Mouse (Mus musculus): ENCODE results near the gene Stambpl1. TPM values are rescaled to one million over a fixed set of nuclear protein-coding genes. Genes with fewer than 3 reads are reported as not detected.
"Not testable (repeated sequence)": the region's sequence is repeated elsewhere in the genome, so short reads cannot be mapped to it uniquely, and the experiment has no call there.

Gene Stambpl1
- polyA plus RNA-seq, 1 experiment from 2014 or later: 11.9 TPM

- Histone ChIP-seq H3K9ac (ENCODE audit: low read length) (peak overlapping the region; percentile 49; the same call in 1 of the 2 replicates), H3K4me3 (ENCODE audit: low read length) (peak overlapping the region; percentile 76), H3K36me3 (ENCODE audit: control insufficient read depth, insufficient read depth, low read length) (no peaks in the 10 kb centered on the region), H3K27ac (ENCODE audit: low read length) (no peak overlapping the region), H3K4me1 (replicated peaks; ENCODE audit: control insufficient read depth, insufficient read depth, low read length) (peaks cover 6% of the 10 kb centered on the region; the same call in 1 of the 2 replicates), H3K27me3 (ENCODE audit: control insufficient read depth, insufficient read depth, low read depth, low read length) (no peaks in the 10 kb centered on the region), H3K9me3 (ENCODE audit: control insufficient read depth, low read length) (no peaks in the 10 kb centered on the region), H3K4me2 (ENCODE audit: low read depth, low read length) (peak overlapping the region; percentile 77)
- 56% methylated on average over 9 of the region's 9 CpGs for WGBS
- ATAC-seq (ENCODE audit: low read depth): no peak
These were observed 1.7 kb downstream of the Stambpl1 start for GRCm38 (mm10) chr19:34193683-34194082.

- Histone ChIP-seq H3K36me3 (ENCODE audit: control insufficient read depth, insufficient read depth, low read length) (no peaks in the 10 kb centered on the region), H3K9me3 (ENCODE audit: control insufficient read depth, low read length) (no peaks in the 10 kb centered on the region), H3K9ac (ENCODE audit: low read length) (no peak overlapping the region), H3K27me3 (ENCODE audit: control insufficient read depth, insufficient read depth, low read depth, low read length) (no peaks in the 10 kb centered on the region), H3K4me2 (ENCODE audit: low read depth, low read length) (peak overlapping the region; percentile 77; the same call in 1 of the 2 replicates), H3K4me3 (ENCODE audit: low read length) (peak overlapping the region; percentile 76), H3K27ac (ENCODE audit: low read length) (no peak overlapping the region), H3K4me1 (replicated peaks; ENCODE audit: control insufficient read depth, insufficient read depth, low read length) (peaks cover 6% of the 10 kb centered on the region; the same call in 1 of the 2 replicates)
- ATAC-seq (ENCODE audit: low read depth): no peak
- WGBS: 90% methylated on average over 6 of the region's 6 CpGs
These were observed 2.2 kb downstream of the Stambpl1 start for GRCm38 (mm10) chr19:34194132-34194745.

GRCm38 (mm10) chr19:34195031-34195430, 3.0 kb downstream of the Stambpl1 start:
- no peak overlapping the region for H3K9ac ChIP-seq (ENCODE audit: low read length)
- no peaks in the 10 kb centered on the region for H3K27me3 ChIP-seq (ENCODE audit: control insufficient read depth, insufficient read depth, low read depth, low read length)
- no peak overlapping the region for H3K27ac ChIP-seq (ENCODE audit: low read length)
- H3K4me3 ChIP-seq (ENCODE audit: low read length): no peak overlapping the region
- no peak for ATAC-seq (ENCODE audit: low read depth)
- peaks cover 6% of the 10 kb centered on the region; the same call in 1 of the 2 replicates for H3K4me1 ChIP-seq (replicated peaks; ENCODE audit: control insufficient read depth, insufficient read depth, low read length)
- H3K4me2 ChIP-seq (ENCODE audit: low read depth, low read length): no peak overlapping the region
- no peaks in the 10 kb centered on the region for H3K36me3 ChIP-seq (ENCODE audit: control insufficient read depth, insufficient read depth, low read length)
- 56% methylated on average over 2 of the region's 2 CpGs for WGBS
- H3K9me3 ChIP-seq (ENCODE audit: control insufficient read depth, low read length): no peaks in the 10 kb centered on the region

GRCm38 (mm10) chr19:34198066-34198465, 6.0 kb downstream of the Stambpl1 start:
- H3K4me2 ChIP-seq (ENCODE audit: low read depth, low read length): no peak overlapping the region
- peaks cover 4% of the 10 kb centered on the region; the same call in 1 of the 2 replicates for H3K4me1 ChIP-seq (replicated peaks; ENCODE audit: control insufficient read depth, insufficient read depth, low read length)
- no peak overlapping the region for H3K4me3 ChIP-seq (ENCODE audit: low read length)
- 83% methylated on average over 1 of the region's 1 CpGs for WGBS
- H3K9ac ChIP-seq (ENCODE audit: low read length): no peak overlapping the region
- H3K9me3 ChIP-seq (ENCODE audit: control insufficient read depth, low read length): no peaks in the 10 kb centered on the region
- no peak overlapping the region for H3K27ac ChIP-seq (ENCODE audit: low read length)
- no peaks in the 10 kb centered on the region for H3K36me3 ChIP-seq (ENCODE audit: control insufficient read depth, insufficient read depth, low read length)
- H3K27me3 ChIP-seq (ENCODE audit: control insufficient read depth, insufficient read depth, low read depth, low read length): no peaks in the 10 kb centered on the region
- no peak for ATAC-seq (ENCODE audit: low read depth)

- H3K4me2 ChIP-seq (ENCODE audit: low read depth, low read length): no peak overlapping the region
- no peak overlapping the region for H3K9ac ChIP-seq (ENCODE audit: low read length)
- H3K9me3 ChIP-seq (ENCODE audit: control insufficient read depth, low read length): no peaks in the 10 kb centered on the region
- H3K4me3 ChIP-seq (ENCODE audit: low read length): no peak overlapping the region
- H3K27ac ChIP-seq (ENCODE audit: low read length): no peak overlapping the region
- peaks cover 4% of the 10 kb centered on the region; the same call in 1 of the 2 replicates for H3K4me1 ChIP-seq (replicated peaks; ENCODE audit: control insufficient read depth, insufficient read depth, low read length)
- no peaks in the 10 kb centered on the region for H3K36me3 ChIP-seq (ENCODE audit: control insufficient read depth, insufficient read depth, low read length)
- no peaks in the 10 kb centered on the region for H3K27me3 ChIP-seq (ENCODE audit: control insufficient read depth, insufficient read depth, low read depth, low read length)
- 67% methylated on average over 4 of the region's 4 CpGs for WGBS
- ATAC-seq (ENCODE audit: low read depth): no peak
These were observed 6.9 kb downstream of the Stambpl1 start for GRCm38 (mm10) chr19:34198901-34199300.

GRCm38 (mm10) chr19:34199488-34199887, 7.5 kb downstream of the Stambpl1 start:
- H3K4me2 ChIP-seq (ENCODE audit: low read depth, low read length): no peak overlapping the region
- H3K27ac ChIP-seq (ENCODE audit: low read length): no peak overlapping the region
- H3K4me1 ChIP-seq (replicated peaks; ENCODE audit: control insufficient read depth, insufficient read depth, low read length): peaks cover 4% of the 10 kb centered on the region; the same call in 1 of the 2 replicates
- no peak overlapping the region for H3K9ac ChIP-seq (ENCODE audit: low read length)
- H3K27me3 ChIP-seq (ENCODE audit: control insufficient read depth, insufficient read depth, low read depth, low read length): no peaks in the 10 kb centered on the region
- H3K9me3 ChIP-seq (ENCODE audit: control insufficient read depth, low read length): no peaks in the 10 kb centered on the region
- no peak for ATAC-seq (ENCODE audit: low read depth)
- H3K36me3 ChIP-seq (ENCODE audit: control insufficient read depth, insufficient read depth, low read length): no peaks in the 10 kb centered on the region
- 63% methylated on average over 2 of the region's 2 CpGs for WGBS
- no peak overlapping the region for H3K4me3 ChIP-seq (ENCODE audit: low read length)

GRCm38 (mm10) chr19:34202668-34203067, 10.6 kb downstream of the Stambpl1 start:
- Histone ChIP-seq H3K27me3 (ENCODE audit: control insufficient read depth, insufficient read depth, low read depth, low read length) (no peaks in the 10 kb centered on the region), H3K9me3 (ENCODE audit: control insufficient read depth, low read length) (no peaks in the 10 kb centered on the region), H3K4me2 (ENCODE audit: low read depth, low read length) (no peak overlapping the region), H3K9ac (ENCODE audit: low read length) (no peak overlapping the region), H3K27ac (ENCODE audit: low read length) (no peak overlapping the region), H3K4me3 (ENCODE audit: low read length) (no peak overlapping the region), H3K36me3 (ENCODE audit: control insufficient read depth, insufficient read depth, low read length) (no peaks in the 10 kb centered on the region), H3K4me1 (replicated peaks; ENCODE audit: control insufficient read depth, insufficient read depth, low read length) (peaks cover 5% of the 10 kb centered on the region; the same call in 1 of the 2 replicates)
- WGBS: 69% methylated on average over 2 of the region's 2 CpGs
- no peak for ATAC-seq (ENCODE audit: low read depth)

- ATAC-seq (ENCODE audit: low read depth); H3K4me2 ChIP-seq (ENCODE audit: low read depth, low read length); H3K4me1 ChIP-seq (replicated peaks; ENCODE audit: control insufficient read depth, insufficient read depth, low read length); H3K27ac ChIP-seq (ENCODE audit: low read length); H3K9ac ChIP-seq (ENCODE audit: low read length); H3K4me3 ChIP-seq (ENCODE audit: low read length); H3K36me3 ChIP-seq (ENCODE audit: control insufficient read depth, insufficient read depth, low read length); H3K9me3 ChIP-seq (ENCODE audit: control insufficient read depth, low read length); H3K27me3 ChIP-seq (ENCODE audit: control insufficient read depth, insufficient read depth, low read depth, low read length): not testable (repeated sequence)
- WGBS: 75% methylated on average over 3 of the region's 4 CpGs
These were observed 14.1 kb downstream of the Stambpl1 start for GRCm38 (mm10) chr19:34206128-34206527.

- no peaks in the 10 kb centered on the region for H3K27me3 ChIP-seq (ENCODE audit: control insufficient read depth, insufficient read depth, low read depth, low read length)
- H3K9me3 ChIP-seq (ENCODE audit: control insufficient read depth, low read length): no peaks in the 10 kb centered on the region
- H3K9ac ChIP-seq (ENCODE audit: low read length): no peak overlapping the region
- H3K27ac ChIP-seq (ENCODE audit: low read length): 0 out of 2 replicates have a peak overlapping the region, but pooled peaks have one; percentile 41
- H3K4me3 ChIP-seq (ENCODE audit: low read length): no peak overlapping the region
- ATAC-seq (ENCODE audit: low read depth): peak; percentile 85
- peaks cover 9% of the 10 kb centered on the region; the same call in 1 of the 2 replicates for H3K4me1 ChIP-seq (replicated peaks; ENCODE audit: control insufficient read depth, insufficient read depth, low read length)
- no peak overlapping the region for H3K4me2 ChIP-seq (ENCODE audit: low read depth, low read length)
- H3K36me3 ChIP-seq (ENCODE audit: control insufficient read depth, insufficient read depth, low read length): no peaks in the 10 kb centered on the region
- 51% methylated on average over 8 of the region's 8 CpGs for WGBS
These were observed 14.9 kb downstream of the Stambpl1 start for GRCm38 (mm10) chr19:34206760-34207440.

All from lung, embryonic 16.5 days (tissue).